Mouse (Mus musculus): ENCODE measurements around the gene Pcid2. TPM values are rescaled to one million over a fixed set of nuclear protein-coding genes. Genes with fewer than 3 reads are reported as not detected.

Gene Pcid2
- total and polyA plus RNA-seq, 3 experiments, result 50.1 to 90.6 (median 68.1) TPM

DNA sequence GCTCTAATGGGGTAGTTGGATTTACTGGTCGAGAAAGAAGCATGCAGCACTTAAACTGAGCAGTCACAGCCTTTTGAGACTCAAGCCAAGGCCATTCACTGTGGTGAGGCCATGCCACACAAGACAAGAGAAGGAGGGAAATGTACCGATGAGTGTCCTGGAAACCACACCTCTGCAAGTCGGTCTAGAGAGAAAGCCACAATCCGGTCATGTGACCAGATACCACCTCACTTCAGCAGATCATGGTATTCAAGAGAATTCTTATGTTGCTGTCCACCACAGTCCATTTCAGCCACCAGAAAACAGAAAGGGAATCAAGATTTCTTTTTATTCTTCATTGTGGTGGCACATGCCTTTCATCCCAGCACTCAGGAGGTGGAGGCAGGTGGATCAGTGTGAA, 63.8 kb downstream of the Pcid2 start:
- no peaks in the 10 kb centered on the region for H3K36me3 ChIP-seq (ENCODE audit: control insufficient read depth in 1 of 2, insufficient read depth in 2 of 2, low read length in 2 of 2)
- no peak for DNase-seq (ENCODE audit: low read depth, low spot score)
- H3K9me3 ChIP-seq (replicated peaks; ENCODE audit: insufficient read depth, low read length), result no peaks in the 10 kb centered on the region
- no peak overlapping the region for H3K4me3 ChIP-seq (ENCODE audit: control insufficient read depth in 1 of 2, insufficient read depth in 1 of 2, low read depth in 2 of 2, low read length in 2 of 2)
- H3K27me3 ChIP-seq (ENCODE audit: control insufficient read depth in 1 of 2, insufficient read depth in 2 of 2, low read length in 2 of 2), result no peaks in the 10 kb centered on the region; a peak in 2 of 4 replicates
- H3K9ac ChIP-seq (ENCODE audit: control insufficient read depth, low read depth, low read length, poor library complexity, severe bottlenecking), result no peak overlapping the region
- TF ChIP-seq GATA1 (IDR thresholded peaks at IDR 0.05; ENCODE audit: low read depth, low read length), result no peak
- TF ChIP-seq POLR2A (IDR thresholded peaks at IDR 0.05; ENCODE audit: control insufficient read depth in 1 of 2, insufficient read depth in 1 of 2, low read depth in 1 of 2, low read length in 2 of 2, poor library complexity in 1 of 2), result no peak
- peak; percentile 67 for TF ChIP-seq USF1 (IDR thresholded peaks at IDR 0.05; ENCODE audit: low read depth, low read length)
- H3K27ac ChIP-seq (ENCODE audit: control insufficient read depth, low read depth, low read length), result no peak overlapping the region
- H3K4me1 ChIP-seq (ENCODE audit: control insufficient read depth in 1 of 2, insufficient read depth in 2 of 2, low read length in 2 of 2), result no peaks in the 10 kb centered on the region
- no peaks in the 10 kb centered on the region for H3K79me2 ChIP-seq (ENCODE audit: control insufficient read depth, insufficient read depth, low read length, poor library complexity)

DNA sequence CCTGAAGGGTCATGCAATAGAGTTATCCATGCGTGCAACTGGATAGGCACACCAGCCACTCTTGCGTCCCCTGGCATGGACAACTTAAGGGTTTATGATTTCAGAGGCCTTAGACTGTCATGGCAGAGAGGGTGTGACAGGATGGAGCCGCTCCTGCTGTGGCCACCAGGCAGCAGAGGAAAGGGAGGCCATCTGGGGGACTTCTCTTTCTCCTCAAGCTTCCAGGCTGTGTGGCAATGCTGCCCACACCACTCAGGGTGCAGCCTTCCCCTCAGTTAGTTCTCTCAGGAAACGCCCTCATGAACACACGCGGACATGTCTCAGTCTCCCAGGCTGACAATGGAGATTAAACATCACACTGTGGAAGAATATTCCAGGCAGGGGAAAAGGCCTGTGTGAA, 66.2 kb downstream of the Pcid2 start:
- Histone ChIP-seq H3K36me3 (ENCODE audit: control insufficient read depth in 1 of 2, insufficient read depth in 2 of 2, low read length in 2 of 2) (no peaks in the 10 kb centered on the region), H3K9me3 (replicated peaks; ENCODE audit: insufficient read depth, low read length) (no peaks in the 10 kb centered on the region), H3K27me3 (ENCODE audit: control insufficient read depth in 1 of 2, insufficient read depth in 2 of 2, low read length in 2 of 2) (no peaks in the 10 kb centered on the region; a peak in 1 of 4 replicates), H3K4me1 (ENCODE audit: control insufficient read depth in 1 of 2, insufficient read depth in 2 of 2, low read length in 2 of 2) (no peaks in the 10 kb centered on the region), H3K79me2 (ENCODE audit: control insufficient read depth, insufficient read depth, low read length, poor library complexity) (no peaks in the 10 kb centered on the region), H3K4me3 (ENCODE audit: control insufficient read depth in 1 of 2, insufficient read depth in 1 of 2, low read depth in 2 of 2, low read length in 2 of 2) (no peak overlapping the region), H3K9ac (ENCODE audit: control insufficient read depth, low read depth, low read length, poor library complexity, severe bottlenecking) (no peak overlapping the region), H3K27ac (ENCODE audit: control insufficient read depth, low read depth, low read length) (no peak overlapping the region)
- TF ChIP-seq POLR2A (IDR thresholded peaks at IDR 0.05; ENCODE audit: control insufficient read depth in 1 of 2, insufficient read depth in 1 of 2, low read depth in 1 of 2, low read length in 2 of 2, poor library complexity in 1 of 2) (no peak), ETS1 (IDR thresholded peaks at IDR 0.05; ENCODE audit: low read depth, low read length) (no peak), SIN3A (IDR thresholded peaks at IDR 0.05; ENCODE audit: low read length) (no peak), EP300 (IDR thresholded peaks at IDR 0.05; ENCODE audit: low read depth in 1 of 2, low read length in 2 of 2) (no peak), ZMIZ1 (IDR thresholded peaks at IDR 0.05; ENCODE audit: low read depth, low read length) (no peak), E2F4 (IDR thresholded peaks at IDR 0.05; ENCODE audit: borderline replicate concordance, low read depth, low read length) (no peak)
- DNase-seq (ENCODE audit: low read depth, low spot score), result no peak

DNA sequence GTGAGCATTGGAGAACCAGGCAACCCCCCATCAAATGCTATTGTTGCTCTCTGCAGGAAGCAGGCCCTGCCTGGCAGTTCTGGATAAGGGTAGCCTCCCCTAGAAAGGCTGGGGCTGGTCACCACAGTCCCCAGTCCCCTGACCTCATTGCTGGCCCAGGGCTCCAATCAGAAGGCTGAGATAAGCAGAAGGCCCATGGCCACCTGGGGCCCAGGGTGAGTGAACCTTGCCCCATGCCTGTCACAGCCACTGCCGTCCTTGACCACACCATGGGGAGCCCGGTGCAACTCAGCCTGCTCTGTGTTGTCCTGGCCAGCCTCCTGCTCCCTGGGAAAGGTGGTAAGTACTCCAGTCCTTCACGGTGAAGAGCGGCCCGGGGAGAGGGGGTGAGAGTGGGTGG, 67.7 kb downstream of the Pcid2 start:
- no peak overlapping the region for H3K4me3 ChIP-seq (ENCODE audit: control insufficient read depth in 1 of 2, insufficient read depth in 1 of 2, low read depth in 2 of 2, low read length in 2 of 2)
- H3K4me1 ChIP-seq (ENCODE audit: control insufficient read depth in 1 of 2, insufficient read depth in 2 of 2, low read length in 2 of 2), result no peaks in the 10 kb centered on the region

More for the DNA sequence above, 67.7 kb downstream of the Pcid2 start:
- Histone ChIP-seq H3K9me3 (replicated peaks; ENCODE audit: insufficient read depth, low read length) (no peaks in the 10 kb centered on the region), H3K36me3 (ENCODE audit: control insufficient read depth in 1 of 2, insufficient read depth in 2 of 2, low read length in 2 of 2) (no peaks in the 10 kb centered on the region), H3K9ac (ENCODE audit: control insufficient read depth, low read depth, low read length, poor library complexity, severe bottlenecking) (no peak overlapping the region), H3K27ac (ENCODE audit: control insufficient read depth, low read depth, low read length) (no peak overlapping the region), H3K79me2 (ENCODE audit: control insufficient read depth, insufficient read depth, low read length, poor library complexity) (no peaks in the 10 kb centered on the region), H3K27me3 (ENCODE audit: control insufficient read depth in 1 of 2, insufficient read depth in 2 of 2, low read length in 2 of 2) (peaks cover 0 to 1% of the 10 kb centered on the region in 2 experiments; a peak in 3 of 4 replicates)
- no peak for DNase-seq (ENCODE audit: low read depth, low spot score)
- TF ChIP-seq NRF1 (IDR thresholded peaks at IDR 0.05; ENCODE audit: insufficient read depth, low read depth, low read length, poor library complexity, severe bottlenecking) (no peak), JUND (IDR thresholded peaks at IDR 0.05; ENCODE audit: low read depth, low read length) (no peak), GABPA (IDR thresholded peaks at IDR 0.05; ENCODE audit: low read depth, low read length) (no peak), MEF2A (IDR thresholded peaks at IDR 0.05; ENCODE audit: extremely low read depth, insufficient replicate concordance, low read depth, low read length, poor library complexity, severe bottlenecking) (no peak), NELFE (IDR thresholded peaks at IDR 0.05; ENCODE audit: low read depth, low read length) (no peak), EP300 (IDR thresholded peaks at IDR 0.05; ENCODE audit: low read depth in 1 of 2, low read length in 2 of 2) (no peak), POLR2A (IDR thresholded peaks at IDR 0.05; ENCODE audit: control insufficient read depth in 1 of 2, insufficient read depth in 1 of 2, low read depth in 1 of 2, low read length in 2 of 2, poor library complexity in 1 of 2) (no peak), USF2 (IDR thresholded peaks at IDR 0.05; ENCODE audit: borderline replicate concordance in 1 of 2, insufficient read depth in 1 of 2, low read depth in 1 of 2, low read length in 2 of 2) (no peak), E2F4 (IDR thresholded peaks at IDR 0.05; ENCODE audit: borderline replicate concordance, low read depth, low read length) (no peak), TBP (IDR thresholded peaks at IDR 0.05; ENCODE audit: low read depth, low read length) (no peak), TAL1 (IDR thresholded peaks at IDR 0.05; ENCODE audit: low read length) (no peak), UBTF (IDR thresholded peaks at IDR 0.05; ENCODE audit: borderline replicate concordance, insufficient read depth, low read depth, low read length) (no peak), MAX (IDR thresholded peaks at IDR 0.05; ENCODE audit: low read length) (no peak)
